Mouse (Mus musculus): ENCODE measurements around the gene Dlg2. TPM values are rescaled to one million over a fixed set of nuclear protein-coding genes. Genes with fewer than 3 reads are reported as not detected.

The Dlg2 gene
- polyA plus RNA-seq, 1 experiment, result 0.01 TPM

DNA sequence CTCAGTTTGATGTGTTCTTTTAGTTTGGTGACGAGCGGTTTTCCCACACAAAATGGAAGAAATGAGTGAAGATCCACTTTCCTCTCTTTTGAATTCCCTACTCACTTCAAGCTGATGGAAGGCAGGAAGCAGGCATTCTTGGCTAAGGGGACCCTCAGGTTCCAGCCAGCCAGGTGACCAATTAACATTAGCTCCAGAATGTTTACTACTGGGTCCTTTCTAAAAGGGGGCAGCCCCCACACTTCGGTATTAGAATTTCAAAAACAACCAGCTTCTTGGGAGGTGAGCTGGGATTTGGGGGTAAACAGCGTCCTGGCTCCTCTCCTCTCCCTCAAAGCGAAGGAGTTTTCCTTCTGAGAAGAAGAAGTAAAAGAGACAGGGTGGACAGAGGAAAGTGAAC lies 1703.6 kb downstream of the Dlg2 start:
- no peaks in the 10 kb centered on the region for H3K79me3 ChIP-seq (ENCODE audit: low read depth)
- no peak overlapping the region for H3K4me3 ChIP-seq (ENCODE audit: insufficient read depth, poor library complexity, severe bottlenecking)
- no peak overlapping the region for H3ac ChIP-seq (ENCODE audit: control insufficient read depth, insufficient read length, low read depth)
- peaks cover 11% of the 10 kb centered on the region for H3K27me3 ChIP-seq (ENCODE audit: control insufficient read depth, insufficient read depth, insufficient read length)
- H3K36me3 ChIP-seq (ENCODE audit: control insufficient read depth, insufficient read depth), result no peaks in the 10 kb centered on the region
- H3K79me2 ChIP-seq (ENCODE audit: control insufficient read depth, insufficient read depth), result no peaks in the 10 kb centered on the region
- no peak for TF ChIP-seq FOSL1 (IDR thresholded peaks at IDR 0.05; ENCODE audit: insufficient read depth, low read length, poor library complexity, severe bottlenecking)
- no peak for TF ChIP-seq USF1 (IDR thresholded peaks at IDR 0.05; ENCODE audit: low read depth)
- no peak for TF ChIP-seq MAX (IDR thresholded peaks at IDR 0.05)
- no peak for TF ChIP-seq CTCF (IDR thresholded peaks at IDR 0.05; ENCODE audit: control insufficient read depth, insufficient read depth, insufficient read length)
- TF ChIP-seq CEBPB (IDR thresholded peaks at IDR 0.05; ENCODE audit: low read depth), result no peak
- TF ChIP-seq MYOG (IDR thresholded peaks at IDR 0.05; ENCODE audit: control insufficient read depth, extremely low read depth, insufficient read length), result no peak
- no peak for TF ChIP-seq MYOD1 (IDR thresholded peaks at IDR 0.05; ENCODE audit: control insufficient read depth, insufficient read length, low read depth)

DNA sequence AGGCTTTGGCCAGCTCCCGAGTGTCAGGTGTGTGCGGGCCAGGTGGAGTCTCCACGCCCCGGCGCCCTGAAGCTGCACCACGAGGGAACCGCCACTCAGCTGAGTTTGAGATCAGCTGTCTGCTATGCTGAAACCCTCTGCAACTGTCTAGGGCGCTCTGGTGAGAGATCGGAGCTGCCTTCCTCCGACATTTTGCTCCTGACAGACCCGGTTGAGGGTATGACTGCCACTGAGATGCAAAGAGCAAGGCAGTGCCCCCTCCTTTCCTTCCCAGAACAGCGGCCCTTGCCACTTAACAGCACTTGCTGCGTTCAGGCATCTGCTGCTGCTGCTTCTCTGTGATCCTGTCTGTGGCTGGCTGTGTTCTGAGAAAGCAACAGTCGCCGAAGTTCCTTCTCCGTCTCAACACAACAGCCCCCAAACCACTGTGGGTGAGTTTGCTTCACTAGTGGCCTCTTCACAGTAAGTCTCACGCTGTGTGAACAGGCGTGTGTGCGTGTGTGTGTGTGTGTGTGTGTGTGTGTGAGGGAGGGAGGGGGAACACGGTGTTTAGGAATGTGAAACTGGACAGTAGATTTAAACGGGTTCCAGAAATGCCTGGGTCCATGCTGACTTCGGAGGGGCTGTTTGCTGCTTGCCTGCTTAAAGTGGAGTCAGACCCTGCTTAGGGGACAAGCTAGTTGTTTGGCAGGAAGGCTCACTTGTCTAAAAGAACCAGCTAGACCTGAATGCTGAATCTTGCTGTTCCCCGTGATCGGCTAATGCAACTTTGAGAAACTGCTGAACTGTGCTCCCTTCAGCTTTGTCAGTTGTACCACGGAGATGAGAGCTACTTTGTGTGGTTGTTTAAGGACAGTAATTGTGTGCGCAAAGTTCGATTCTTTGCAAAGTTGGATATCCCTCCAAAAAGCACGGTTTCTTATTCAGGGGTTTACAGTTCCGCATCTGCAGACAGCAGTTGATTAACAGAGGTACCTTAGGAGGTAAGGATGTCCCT lies 1704.4 kb downstream of the Dlg2 start:
- no peaks in the 10 kb centered on the region for H3K79me2 ChIP-seq (ENCODE audit: control insufficient read depth, insufficient read depth)
- H3K79me3 ChIP-seq (ENCODE audit: low read depth), result no peaks in the 10 kb centered on the region
- H3ac ChIP-seq (ENCODE audit: control insufficient read depth, insufficient read length, low read depth), result no peak overlapping the region
- TF ChIP-seq CEBPB (IDR thresholded peaks at IDR 0.05; ENCODE audit: low read depth) (no peak), FOSL1 (IDR thresholded peaks at IDR 0.05; ENCODE audit: insufficient read depth, low read length, poor library complexity, severe bottlenecking) (no peak), MYOD1 (IDR thresholded peaks at IDR 0.05; ENCODE audit: control insufficient read depth, insufficient read length, low read depth) (no peak), USF1 (IDR thresholded peaks at IDR 0.05; ENCODE audit: low read depth) (no peak), MYOG (IDR thresholded peaks at IDR 0.05; ENCODE audit: control insufficient read depth, extremely low read depth, insufficient read length) (no peak), CTCF (IDR thresholded peaks at IDR 0.05; ENCODE audit: control insufficient read depth, insufficient read depth, insufficient read length) (no peak), MAX (IDR thresholded peaks at IDR 0.05) (no peak)
- peaks cover 11% of the 10 kb centered on the region for H3K27me3 ChIP-seq (ENCODE audit: control insufficient read depth, insufficient read depth, insufficient read length)
- H3K36me3 ChIP-seq (ENCODE audit: control insufficient read depth, insufficient read depth), result no peaks in the 10 kb centered on the region
- H3K4me3 ChIP-seq (ENCODE audit: insufficient read depth, poor library complexity, severe bottlenecking), result no peak overlapping the region

- no peak for TF ChIP-seq USF1 (IDR thresholded peaks at IDR 0.05; ENCODE audit: low read depth)
- TF ChIP-seq CTCF (IDR thresholded peaks at IDR 0.05; ENCODE audit: control insufficient read depth, insufficient read depth, insufficient read length), result no peak
- TF ChIP-seq MYOD1 (IDR thresholded peaks at IDR 0.05; ENCODE audit: control insufficient read depth, insufficient read length, low read depth), result no peak
- no peak for TF ChIP-seq FOSL1 (IDR thresholded peaks at IDR 0.05; ENCODE audit: insufficient read depth, low read length, poor library complexity, severe bottlenecking)
- TF ChIP-seq MYOG (IDR thresholded peaks at IDR 0.05; ENCODE audit: control insufficient read depth, extremely low read depth, insufficient read length), result no peak
- TF ChIP-seq MAX (IDR thresholded peaks at IDR 0.05), result no peak
- no peak for TF ChIP-seq CEBPB (IDR thresholded peaks at IDR 0.05; ENCODE audit: low read depth)
- Histone ChIP-seq H3K79me3 (ENCODE audit: low read depth) (no peaks in the 10 kb centered on the region), H3ac (ENCODE audit: control insufficient read depth, insufficient read length, low read depth) (no peak overlapping the region), H3K4me3 (ENCODE audit: insufficient read depth, poor library complexity, severe bottlenecking) (no peak overlapping the region), H3K79me2 (ENCODE audit: control insufficient read depth, insufficient read depth) (no peaks in the 10 kb centered on the region), H3K27me3 (ENCODE audit: control insufficient read depth, insufficient read depth, insufficient read length) (peaks cover 11% of the 10 kb centered on the region), H3K36me3 (ENCODE audit: control insufficient read depth, insufficient read depth) (no peaks in the 10 kb centered on the region)
Observed at GRCm38 (mm10) chr7:92181959-92182612, 1705.6 kb downstream of the Dlg2 start.

- Histone ChIP-seq H3K79me2 (ENCODE audit: control insufficient read depth, insufficient read depth) (no peaks in the 10 kb centered on the region), H3K36me3 (ENCODE audit: control insufficient read depth, insufficient read depth) (no peaks in the 10 kb centered on the region), H3K79me3 (ENCODE audit: low read depth) (no peaks in the 10 kb centered on the region), H3ac (ENCODE audit: control insufficient read depth, insufficient read length, low read depth) (no peak overlapping the region), H3K27me3 (ENCODE audit: control insufficient read depth, insufficient read depth, insufficient read length) (peaks cover 11% of the 10 kb centered on the region), H3K4me3 (ENCODE audit: insufficient read depth, poor library complexity, severe bottlenecking) (no peak overlapping the region)
- TF ChIP-seq MYOG (IDR thresholded peaks at IDR 0.05; ENCODE audit: control insufficient read depth, extremely low read depth, insufficient read length) (no peak), FOSL1 (IDR thresholded peaks at IDR 0.05; ENCODE audit: insufficient read depth, low read length, poor library complexity, severe bottlenecking) (no peak), MYOD1 (IDR thresholded peaks at IDR 0.05; ENCODE audit: control insufficient read depth, insufficient read length, low read depth) (no peak), MAX (IDR thresholded peaks at IDR 0.05) (no peak), CTCF (IDR thresholded peaks at IDR 0.05; ENCODE audit: control insufficient read depth, insufficient read depth, insufficient read length) (no peak), CEBPB (IDR thresholded peaks at IDR 0.05; ENCODE audit: low read depth) (no peak), USF1 (IDR thresholded peaks at IDR 0.05; ENCODE audit: low read depth) (no peak)
Observed at GRCm38 (mm10) chr7:92184371-92185059, 1708.0 kb downstream of the Dlg2 start.

DNA sequence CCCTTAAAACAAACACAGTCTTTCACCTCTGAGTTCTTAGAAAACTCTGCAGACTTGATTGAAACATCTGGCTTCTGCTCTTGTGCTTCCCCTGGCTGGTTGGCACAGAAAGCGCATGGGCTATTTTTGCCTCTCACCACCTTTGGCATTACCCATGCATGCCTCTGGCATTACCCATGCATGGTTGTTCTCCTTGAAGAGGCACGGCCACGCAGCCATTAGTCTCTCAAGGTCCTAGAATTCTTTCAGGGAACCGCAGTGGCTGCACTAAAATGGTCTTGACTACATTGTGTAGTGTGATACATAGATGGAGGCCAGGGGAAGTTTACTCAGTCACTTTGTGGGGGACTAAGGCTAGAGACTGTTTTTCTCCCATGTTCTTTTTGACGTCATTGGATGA lies 1709.9 kb downstream of the Dlg2 start:
- H3ac ChIP-seq (ENCODE audit: control insufficient read depth, insufficient read length, low read depth), result no peak overlapping the region
- H3K36me3 ChIP-seq (ENCODE audit: control insufficient read depth, insufficient read depth), result no peaks in the 10 kb centered on the region
- no peaks in the 10 kb centered on the region for H3K79me2 ChIP-seq (ENCODE audit: control insufficient read depth, insufficient read depth)
- no peak overlapping the region for H3K4me3 ChIP-seq (ENCODE audit: insufficient read depth, poor library complexity, severe bottlenecking)
- H3K27me3 ChIP-seq (ENCODE audit: control insufficient read depth, insufficient read depth, insufficient read length), result peaks cover 2% of the 10 kb centered on the region
- TF ChIP-seq MAX (IDR thresholded peaks at IDR 0.05) (no peak), CTCF (IDR thresholded peaks at IDR 0.05; ENCODE audit: control insufficient read depth, insufficient read depth, insufficient read length) (no peak), MYOD1 (IDR thresholded peaks at IDR 0.05; ENCODE audit: control insufficient read depth, insufficient read length, low read depth) (no peak)
- no peaks in the 10 kb centered on the region for H3K79me3 ChIP-seq (ENCODE audit: low read depth)

Measured in C2C12 (cell line).